Mouse (Mus musculus): ENCODE data around the gene AC124502.3.

AC124502.3 gene

DNA sequence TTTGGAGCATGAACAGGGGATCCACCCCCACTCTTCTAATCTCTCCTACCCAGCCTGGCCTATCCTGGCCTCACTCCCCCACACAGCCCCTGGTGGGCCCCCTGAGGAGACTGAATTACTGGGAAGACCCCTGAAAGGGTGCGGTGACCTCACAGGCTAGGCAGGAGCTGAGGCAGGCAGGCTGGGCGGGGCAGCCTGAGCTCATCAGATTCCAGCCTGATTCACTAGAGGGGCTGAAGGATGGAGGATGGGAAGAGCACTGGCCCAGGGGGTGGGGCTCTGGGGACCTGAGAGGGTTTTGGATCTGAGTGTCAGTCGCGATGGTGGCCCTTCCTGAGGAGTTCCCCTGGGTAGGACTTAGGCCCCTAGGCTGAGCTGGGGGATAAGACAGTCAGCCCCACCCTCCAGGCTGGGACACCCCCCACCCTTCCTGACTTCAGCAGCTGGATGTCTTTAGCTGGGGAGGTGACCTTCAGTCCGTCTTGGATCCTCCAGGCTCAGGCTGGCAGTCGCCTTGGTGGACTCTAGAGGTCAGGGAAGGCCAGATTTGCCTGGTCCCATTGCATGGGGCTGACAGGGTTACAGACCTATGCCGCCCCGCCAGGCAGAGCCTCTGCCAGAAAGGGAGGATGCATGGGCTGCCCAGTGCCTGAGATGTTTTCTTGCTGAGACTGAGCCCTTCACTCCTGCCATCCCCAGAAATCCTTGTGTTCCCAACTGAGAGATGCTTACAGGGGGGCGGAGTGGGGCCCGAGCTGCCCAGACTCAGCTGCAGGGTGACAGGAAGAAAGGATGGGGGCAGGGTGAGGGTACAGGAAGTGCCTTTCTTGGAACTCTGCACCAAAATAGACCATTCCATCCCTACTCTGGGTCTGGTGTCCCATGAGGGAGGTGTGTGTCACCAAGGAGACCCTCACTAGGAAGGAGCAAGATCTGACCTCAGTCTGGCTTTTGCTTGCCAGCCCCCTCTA lies 20.4 kb downstream of the AC124502.3 start:
- DNase-seq (ENCODE audit: low read depth, low spot score), result no peak

DNA sequence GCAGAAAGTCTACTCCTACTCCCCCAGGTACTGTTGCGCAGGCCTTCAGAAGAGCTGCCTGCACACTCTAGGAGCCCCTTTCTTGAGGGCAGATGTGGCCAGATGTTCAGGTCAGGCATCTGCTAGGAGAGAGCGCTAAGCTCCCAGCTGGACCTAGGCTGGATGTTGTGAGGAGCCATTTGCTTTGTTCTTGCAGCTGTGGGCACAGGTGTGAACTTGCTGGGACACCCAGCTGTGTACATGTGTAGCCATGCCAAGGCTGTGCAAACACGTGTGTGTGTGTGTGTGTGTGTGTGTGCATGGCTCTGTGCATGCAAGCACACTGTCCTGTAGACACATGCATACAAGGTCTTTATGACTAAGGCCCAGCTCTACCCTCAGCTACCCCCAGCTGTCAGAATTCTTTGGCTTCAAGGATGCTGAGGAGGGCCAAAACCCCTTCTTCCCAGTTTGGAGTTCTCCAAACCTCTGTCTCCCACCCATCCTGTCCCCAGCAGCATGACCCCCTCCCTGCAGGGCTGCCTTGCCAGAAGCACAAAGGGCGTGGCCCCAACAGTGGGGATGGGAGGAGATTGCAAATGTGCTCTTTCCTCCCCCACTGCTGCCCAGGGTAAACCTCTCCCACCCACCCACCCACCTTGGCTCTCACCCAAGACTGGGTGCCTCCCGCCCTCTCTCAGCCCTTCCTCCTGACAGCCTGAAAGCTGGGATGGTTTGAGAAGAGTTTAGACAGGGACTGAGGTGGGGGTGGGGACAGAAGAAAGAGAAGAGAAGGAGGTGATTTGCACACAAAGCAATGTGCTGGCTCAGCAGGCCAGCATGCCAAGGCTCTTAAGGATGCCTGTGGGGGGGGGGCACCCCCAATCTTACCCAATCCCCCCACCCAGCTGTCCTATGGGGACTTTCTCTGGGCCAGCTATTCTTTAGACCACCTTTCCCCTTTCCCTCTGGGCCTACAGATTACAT lies 22.0 kb downstream of the AC124502.3 start:
- peak; percentile 62 for DNase-seq (ENCODE audit: low read depth, low spot score)

DNA sequence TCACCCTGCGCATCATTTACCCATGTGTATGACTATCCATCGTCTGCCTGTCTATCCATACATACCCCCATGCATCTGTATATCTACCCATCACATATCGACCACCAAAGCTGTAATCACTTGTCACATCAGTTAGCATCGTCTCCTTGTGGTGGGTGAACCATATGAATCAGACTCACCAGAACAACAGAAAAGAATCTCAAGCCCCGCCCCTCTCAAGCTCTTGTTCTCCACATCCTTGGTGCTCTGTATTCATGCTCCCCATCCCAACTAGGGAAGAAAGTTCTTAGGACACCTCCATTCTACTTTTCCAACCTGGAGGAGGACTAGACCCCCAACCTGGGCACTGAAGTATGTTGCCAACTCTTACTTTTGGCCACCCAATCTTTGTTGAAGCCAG lies 23.4 kb downstream of the AC124502.3 start:
- no peak for DNase-seq (ENCODE audit: low read depth, low spot score)

DNA sequence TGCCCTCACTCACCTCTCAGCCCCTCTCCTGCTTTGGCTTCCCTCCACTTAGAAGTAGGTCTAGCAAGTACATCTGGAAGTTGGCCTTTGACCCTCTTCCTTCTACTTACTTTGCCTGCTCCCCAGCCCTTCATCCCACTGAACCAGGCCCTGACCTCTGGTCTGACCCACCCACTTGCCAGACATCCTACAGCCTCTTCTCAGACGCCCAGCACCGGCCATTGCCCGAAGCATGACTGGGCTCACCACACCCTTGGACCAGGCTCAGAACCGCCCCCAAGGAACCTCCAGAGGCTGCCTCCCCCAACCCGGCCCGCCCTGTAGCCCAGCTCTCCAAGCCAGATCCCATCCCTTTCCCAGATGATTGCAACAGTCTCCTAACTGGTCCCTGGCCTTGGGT lies 23.8 kb downstream of the AC124502.3 start:
- no peak for DNase-seq (ENCODE audit: low read depth, low spot score)

DNA sequence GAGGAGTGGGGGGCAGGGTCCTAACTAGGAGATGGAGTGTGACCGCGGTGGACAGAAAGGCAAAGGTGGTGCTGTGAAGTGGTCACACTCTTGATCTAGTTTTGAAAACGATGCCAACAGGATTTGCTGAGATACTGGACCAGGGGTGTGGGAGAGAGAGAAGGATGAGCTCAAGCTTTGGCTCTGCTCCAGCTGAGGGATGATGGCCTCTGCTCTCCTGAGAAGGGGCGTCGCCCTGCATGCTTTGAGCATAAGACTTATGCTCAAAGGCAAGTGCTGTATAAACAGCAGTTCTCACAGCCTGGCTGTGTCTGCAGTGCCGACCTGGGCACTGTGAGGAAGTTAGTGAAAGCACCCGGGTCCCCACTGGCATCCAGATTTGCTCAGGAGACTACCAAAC lies 26.4 kb downstream of the AC124502.3 start:
- no peak for DNase-seq (ENCODE audit: low read depth, low spot score)

DNA sequence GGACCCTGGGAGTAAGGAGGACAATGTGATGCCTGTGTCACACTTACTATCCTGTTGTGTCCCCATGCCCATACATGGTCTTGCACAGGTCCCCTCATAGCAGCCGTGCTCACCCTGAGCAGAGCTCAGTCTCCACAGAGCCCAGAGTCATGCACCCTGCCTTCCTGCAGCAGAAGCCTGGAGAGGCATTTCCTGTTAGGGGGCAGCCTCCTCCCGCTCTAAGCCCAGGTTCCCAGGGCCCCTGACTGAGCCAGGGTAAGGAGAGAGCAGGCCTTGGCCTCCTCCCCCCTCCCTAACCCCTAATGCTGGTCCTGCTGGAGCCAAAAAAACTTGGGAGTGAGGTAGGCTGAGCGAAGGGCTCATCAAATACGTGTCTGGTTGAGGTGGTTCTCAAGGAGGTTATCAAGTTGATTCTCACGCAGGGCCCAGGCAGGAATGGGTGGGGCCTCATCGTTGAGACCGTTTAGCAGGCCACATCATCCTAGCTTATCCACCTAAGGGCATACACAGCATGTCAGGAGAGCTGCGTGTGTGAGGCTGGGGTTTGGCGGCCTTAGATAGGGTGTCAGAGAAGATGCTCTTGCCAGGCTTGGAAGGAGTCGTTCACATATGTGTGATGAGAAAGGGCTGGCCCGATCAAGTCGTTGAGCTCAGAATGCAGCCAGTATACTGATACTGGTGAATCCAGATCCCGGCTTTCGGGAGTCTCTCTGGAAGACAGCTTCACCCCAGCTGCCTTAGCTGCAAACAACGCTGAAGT lies 28.5 kb downstream of the AC124502.3 start:
- DNase-seq (ENCODE audit: low read depth, low spot score), result no peak

DNA sequence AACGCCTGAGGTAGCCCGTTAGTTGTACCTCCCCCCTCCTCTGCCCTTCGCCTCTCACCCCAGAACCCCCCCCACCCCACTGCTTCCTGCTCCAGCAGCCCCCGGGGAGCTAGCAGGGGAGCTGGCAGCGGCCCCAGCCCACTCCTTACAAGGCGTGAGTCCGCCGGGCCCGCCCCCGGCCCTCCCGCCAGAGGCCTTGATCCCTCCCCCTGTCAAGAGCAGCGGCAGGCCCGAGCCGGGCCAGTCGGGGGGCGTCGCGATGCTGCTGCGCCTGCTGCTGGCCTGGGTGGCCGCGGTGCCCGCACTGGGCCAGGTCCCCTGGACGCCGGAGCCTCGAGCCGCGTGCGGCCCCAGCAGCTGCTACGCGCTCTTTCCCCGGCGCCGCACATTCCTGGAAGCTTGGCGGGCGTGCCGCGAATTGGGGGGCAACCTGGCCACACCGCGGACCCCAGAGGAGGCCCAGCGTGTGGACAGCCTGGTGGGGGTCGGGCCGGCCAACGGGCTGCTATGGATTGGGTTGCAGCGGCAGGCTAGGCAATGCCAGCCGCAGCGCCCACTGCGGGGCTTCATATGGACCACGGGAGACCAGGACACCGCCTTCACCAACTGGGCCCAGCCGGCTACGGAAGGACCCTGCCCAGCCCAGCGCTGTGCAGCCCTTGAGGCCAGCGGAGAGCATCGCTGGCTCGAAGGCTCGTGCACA lies 29.3 kb downstream of the AC124502.3 start, which contains the start of gene Cd248:
Cd248 (plus strand) TSS at position 212 of the 703 bp plus-strand sequence.
- peak; percentile 54 for DNase-seq (ENCODE audit: low read depth, low spot score)

DNA sequence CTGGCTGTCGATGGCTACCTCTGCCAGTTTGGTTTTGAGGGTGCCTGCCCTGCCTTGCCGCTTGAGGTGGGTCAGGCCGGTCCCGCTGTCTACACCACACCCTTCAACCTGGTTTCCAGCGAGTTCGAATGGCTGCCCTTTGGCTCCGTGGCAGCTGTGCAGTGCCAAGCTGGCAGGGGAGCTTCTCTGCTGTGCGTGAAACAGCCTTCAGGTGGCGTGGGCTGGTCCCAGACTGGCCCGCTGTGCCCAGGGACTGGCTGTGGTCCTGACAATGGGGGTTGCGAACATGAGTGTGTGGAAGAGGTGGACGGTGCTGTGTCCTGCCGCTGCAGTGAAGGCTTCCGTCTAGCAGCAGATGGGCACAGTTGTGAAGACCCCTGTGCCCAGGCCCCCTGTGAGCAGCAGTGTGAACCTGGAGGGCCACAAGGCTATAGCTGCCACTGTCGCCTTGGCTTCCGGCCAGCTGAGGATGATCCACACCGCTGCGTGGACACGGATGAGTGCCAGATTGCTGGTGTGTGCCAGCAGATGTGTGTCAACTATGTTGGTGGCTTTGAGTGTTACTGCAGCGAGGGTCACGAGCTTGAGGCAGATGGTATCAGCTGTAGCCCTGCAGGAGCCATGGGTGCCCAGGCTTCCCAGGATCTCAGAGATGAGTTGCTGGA lies 30.0 kb downstream of the AC124502.3 start:
- DNase-seq (ENCODE audit: low read depth, low spot score), result no peak

DNA sequence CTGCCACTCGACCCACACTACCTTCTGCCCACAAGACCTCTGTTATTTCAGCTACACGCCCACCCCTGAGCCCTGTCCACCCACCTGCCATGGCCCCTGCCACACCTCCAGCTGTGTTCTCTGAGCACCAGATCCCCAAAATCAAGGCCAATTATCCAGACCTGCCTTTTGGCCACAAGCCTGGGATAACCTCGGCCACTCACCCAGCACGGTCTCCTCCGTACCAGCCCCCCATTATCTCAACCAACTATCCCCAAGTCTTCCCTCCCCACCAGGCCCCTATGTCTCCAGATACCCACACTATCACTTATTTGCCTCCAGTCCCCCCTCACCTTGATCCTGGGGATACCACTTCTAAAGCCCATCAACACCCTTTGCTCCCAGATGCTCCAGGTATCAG lies 30.8 kb downstream of the AC124502.3 start:
- DNase-seq (ENCODE audit: low read depth, low spot score), result no peak

DNA sequence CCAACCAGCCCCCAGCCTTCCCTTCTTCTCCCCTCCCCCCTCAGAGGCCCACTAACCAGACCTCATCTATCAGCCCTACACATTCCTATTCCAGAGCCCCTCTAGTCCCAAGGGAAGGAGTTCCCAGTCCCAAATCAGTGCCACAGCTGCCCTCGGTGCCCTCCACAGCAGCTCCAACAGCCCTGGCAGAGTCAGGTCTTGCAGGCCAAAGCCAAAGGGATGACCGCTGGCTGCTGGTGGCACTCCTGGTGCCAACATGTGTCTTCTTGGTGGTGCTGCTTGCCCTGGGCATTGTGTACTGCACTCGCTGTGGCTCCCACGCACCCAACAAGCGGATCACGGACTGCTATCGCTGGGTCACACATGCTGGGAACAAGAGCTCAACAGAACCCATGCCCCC lies 31.3 kb downstream of the AC124502.3 start:
- DNase-seq (ENCODE audit: low read depth, low spot score), result no peak

DNA sequence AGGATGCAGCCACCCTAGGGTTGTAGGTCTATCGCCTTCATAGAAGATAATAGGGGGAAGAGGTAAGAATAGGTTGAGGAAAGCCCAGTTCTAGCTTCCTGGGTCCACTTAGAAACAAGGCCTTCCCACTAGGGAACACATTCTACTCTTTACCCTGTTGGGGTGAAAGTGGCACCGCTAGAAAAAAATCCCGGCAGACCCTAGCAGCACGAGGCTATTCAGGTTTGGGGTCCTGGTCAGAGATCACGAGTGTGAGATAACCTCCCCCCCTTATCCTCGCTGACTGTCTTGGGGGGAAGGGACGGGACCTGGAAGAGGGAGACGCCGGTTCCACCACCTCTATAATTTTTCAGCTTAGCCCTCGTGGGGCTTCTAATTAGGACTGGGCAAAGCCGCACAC lies 32.4 kb downstream of the AC124502.3 start:
- DNase-seq (ENCODE audit: low read depth, low spot score), result no peak

DNA sequence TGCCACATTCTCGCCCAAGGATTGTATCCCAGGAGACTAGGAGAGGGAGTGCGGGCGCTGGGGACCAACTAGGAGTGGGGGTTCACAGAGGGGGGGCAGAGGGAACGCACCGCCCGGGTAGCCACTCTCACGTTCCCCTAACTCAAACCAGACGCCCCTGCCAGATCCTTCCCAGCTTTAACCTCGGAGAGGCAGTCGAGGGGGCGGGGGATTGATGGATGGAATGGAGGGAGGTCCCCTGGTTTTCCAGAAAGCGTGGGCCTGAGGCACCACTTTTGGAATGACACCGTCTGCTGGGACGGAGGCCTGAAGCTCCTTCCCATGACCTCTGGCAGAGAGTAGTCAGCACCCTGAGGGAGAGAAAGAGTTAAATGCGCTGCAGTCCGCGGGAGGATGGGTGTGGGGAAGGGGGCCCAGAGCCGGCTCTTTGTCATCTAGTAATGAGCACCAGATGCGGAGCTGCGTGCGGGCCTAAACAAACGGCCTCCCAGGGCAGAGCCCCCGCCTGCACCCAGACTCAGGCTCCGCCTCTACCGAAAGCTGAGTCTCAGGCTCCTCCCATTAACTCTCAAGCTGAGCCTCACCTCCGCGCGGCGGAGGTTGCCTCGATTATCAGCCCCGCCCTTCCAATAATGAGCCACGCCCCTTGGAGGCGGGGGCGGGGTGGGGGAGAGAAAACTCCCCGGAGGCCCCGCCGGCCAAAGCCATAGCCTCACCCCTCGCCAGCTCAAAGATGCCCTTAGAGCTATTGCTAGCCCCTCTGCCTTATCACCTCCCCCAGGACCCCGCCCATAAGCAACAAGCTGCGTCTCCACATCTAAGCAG lies 33.1 kb downstream of the AC124502.3 start:
- DNase-seq (ENCODE audit: low read depth, low spot score), result peak; percentile 98

DNA sequence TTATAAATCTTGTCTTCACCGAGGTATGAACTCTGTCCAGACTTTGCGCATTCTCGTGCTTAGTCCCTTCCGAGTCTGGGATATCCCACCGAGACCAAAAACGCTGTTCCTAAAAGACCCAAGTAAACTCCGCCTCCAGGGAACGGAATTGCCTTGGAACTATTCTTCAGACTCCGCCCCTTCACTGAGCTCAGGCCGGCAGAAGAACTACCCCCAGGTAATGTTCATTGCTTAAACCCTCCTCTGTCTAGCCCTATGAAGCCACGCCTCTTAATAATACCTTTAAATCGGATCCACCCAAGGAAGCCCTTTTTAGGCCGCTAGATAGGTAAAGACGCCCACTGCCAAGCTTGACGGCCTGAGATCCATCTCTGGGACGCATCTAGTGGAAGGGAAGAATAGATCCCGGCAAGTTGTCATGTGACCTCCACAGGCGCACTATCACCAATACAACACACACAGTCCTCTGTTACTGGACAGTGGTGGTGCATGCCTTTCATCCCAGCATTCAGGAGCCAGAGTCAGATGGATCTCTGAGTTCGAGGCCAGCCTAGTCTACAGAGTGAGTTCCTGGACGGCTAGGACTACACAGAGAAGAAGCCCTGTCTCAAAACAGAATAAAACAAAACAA lies 33.8 kb downstream of the AC124502.3 start:
- peak; percentile 77 for DNase-seq (ENCODE audit: low read depth, low spot score)

DNA sequence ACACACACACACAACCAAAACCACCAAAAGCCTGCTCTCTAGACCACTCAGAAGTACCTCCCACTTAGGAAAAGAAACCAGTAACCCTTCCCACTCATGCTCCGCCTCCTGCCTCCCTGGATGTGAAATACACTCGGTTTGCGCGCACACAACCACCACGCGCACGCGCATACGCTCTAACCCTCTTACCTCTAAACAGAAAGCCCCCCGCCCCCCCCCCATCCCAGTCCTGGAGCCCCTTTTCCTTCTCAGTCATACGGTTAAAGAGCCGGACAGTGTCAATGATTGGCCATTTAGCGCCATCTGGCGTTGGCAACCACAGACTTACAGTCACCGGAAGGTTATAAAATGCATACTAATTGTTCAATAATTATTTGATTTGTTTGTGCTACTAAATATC lies 34.3 kb downstream of the AC124502.3 start:
- peak; percentile 89 for DNase-seq (ENCODE audit: low read depth, low spot score)

DNA sequence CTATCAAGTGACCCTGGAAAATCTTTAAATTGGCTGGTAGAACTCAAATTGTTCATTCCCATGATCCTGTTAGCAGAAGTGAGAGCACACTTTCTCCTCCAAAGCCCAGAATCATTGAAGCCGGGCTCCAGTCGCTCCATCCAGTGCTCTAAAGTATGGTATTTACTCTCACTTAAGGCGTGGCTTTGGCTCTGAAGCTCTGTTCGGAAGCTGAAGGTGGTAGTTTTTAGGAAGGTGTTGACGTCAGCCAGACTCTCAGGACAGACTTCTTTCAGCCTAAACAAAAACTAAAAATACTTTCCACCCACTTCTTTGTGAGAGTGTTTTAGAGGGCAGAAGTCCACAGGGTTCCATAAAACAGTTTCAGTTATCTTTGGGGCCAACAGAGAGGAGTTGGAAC lies 34.8 kb downstream of the AC124502.3 start:
- DNase-seq (ENCODE audit: low read depth, low spot score), result no peak

DNA sequence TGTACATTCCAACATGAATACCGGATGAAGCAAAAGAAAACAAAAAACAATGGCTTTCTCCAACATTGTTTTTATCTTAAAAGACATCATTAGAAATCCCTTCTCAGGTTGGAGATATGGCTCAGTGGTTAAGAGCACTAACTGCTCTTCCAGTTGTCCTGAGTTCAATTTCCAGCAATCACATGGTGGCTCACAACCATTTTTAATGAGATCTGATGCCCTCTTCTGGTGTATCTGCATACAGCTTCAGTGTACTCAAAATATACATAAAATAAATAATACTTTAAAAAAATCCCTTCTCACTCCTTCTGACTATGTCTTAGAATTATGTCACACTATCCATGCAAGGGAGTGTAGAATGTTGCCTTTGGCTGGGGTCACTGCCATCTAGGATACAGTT lies 40.6 kb downstream of the AC124502.3 start:
- DNase-seq (ENCODE audit: low read depth, low spot score), result no peak

DNA sequence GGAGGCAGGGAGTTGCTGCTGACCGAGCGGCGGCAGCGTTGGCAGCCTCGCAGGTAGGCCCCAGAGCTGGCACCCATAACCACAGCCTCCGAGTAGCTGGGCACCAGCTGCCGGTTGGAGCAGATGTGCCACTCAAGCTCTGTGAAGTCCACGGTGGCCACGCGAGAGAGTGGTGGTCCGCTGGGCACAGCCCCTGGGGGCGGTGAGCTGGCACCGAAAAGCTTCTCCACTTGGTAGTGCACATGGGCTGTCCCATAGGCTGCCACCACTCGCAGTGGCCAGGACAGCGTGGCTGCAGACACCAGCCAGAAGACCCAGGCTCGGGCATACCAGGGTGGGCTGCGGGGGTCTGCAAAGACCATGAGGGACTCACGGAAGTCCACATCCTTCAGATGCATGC lies 43.3 kb downstream of the AC124502.3 start:
- DNase-seq (ENCODE audit: low read depth, low spot score), result no peak

DNA sequence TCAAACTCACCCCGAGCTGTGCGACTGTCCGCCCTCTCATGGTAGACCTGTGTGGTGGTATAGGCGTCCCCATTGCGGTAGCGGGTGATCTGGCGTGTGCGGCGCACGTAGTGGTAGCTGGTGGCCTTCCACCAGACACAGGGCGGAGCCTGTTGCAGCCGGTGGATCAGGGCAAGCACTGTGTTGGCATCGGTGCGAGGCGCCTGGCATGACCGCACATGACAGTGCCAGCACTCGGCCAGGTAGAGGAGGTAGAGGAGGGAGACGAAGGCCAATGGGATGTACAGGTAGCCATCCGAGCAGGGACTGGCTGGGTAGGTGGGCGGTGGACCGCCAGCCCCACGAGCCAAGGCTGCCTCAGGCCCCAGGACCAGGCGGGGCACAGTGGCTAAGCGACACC lies 43.9 kb downstream of the AC124502.3 start:
- no peak for DNase-seq (ENCODE audit: low read depth, low spot score)
